32 mouse cellular contexts compared by ENCODE assay signal in genomic region chr1:56168712-56169111, GRCm38 (mm10).
"Had no signal": no experiment of that assay in that cellular context is flagged by ENCODE, and none has a peak within 500 bp of the region (broad histone marks: within the 10 kb centered on the region; RNA-seq: fewer than 3 reads in every experiment).

No protein-coding gene starts in this region.

- H3K4me2 ChIP-seq: heart, embryonic 11.5 days; heart, embryonic 12.5 days; heart, embryonic 13.5 days; heart, embryonic 15.5 days; hindbrain, embryonic 12.5 days; hindbrain, embryonic 13.5 days; hindbrain, embryonic 14.5 days; hindbrain, embryonic 15.5 days; intestine, embryonic 15.5 days had no signal

- ATAC-seq: hindbrain, embryonic 16.5 days; hindbrain, postnatal 0 days; inflammation-experienced regulatory T-cells, adult 6 months; intestine, embryonic 15.5 days; intestine, embryonic 16.5 days; intestine, postnatal 0 days had no signal

- H3K9me3 ChIP-seq: heart, embryonic 10.5 days; heart, embryonic 12.5 days; heart, embryonic 13.5 days; heart, embryonic 15.5 days; hindbrain, embryonic 10.5 days; hindbrain, embryonic 12.5 days; hindbrain, embryonic 13.5 days; hindbrain, embryonic 15.5 days; intestine, embryonic 15.5 days had no signal

- H3K9ac ChIP-seq: heart, embryonic 12.5 days; heart, embryonic 13.5 days; heart, embryonic 15.5 days; hindbrain, embryonic 12.5 days; hindbrain, embryonic 13.5 days; hindbrain, embryonic 14.5 days; hindbrain, embryonic 15.5 days; intestine, embryonic 15.5 days had no signal

- H3K27ac ChIP-seq: heart, adult 2 months; heart, embryonic 10.5 days; heart, embryonic 13.5 days; heart, embryonic 15.5 days; hindbrain, embryonic 10.5 days; hindbrain, embryonic 12.5 days; hindbrain, embryonic 13.5 days; hindbrain, embryonic 14.5 days; hindbrain, embryonic 15.5 days; hindbrain, postnatal 0 days; intestine, embryonic 15.5 days; layer of hippocampus, adult 2 months; left cerebral cortex, adult 2 months had no signal

- H3K36me3 ChIP-seq: heart, embryonic 10.5 days; heart, embryonic 12.5 days; heart, embryonic 13.5 days; heart, embryonic 15.5 days; hindbrain, embryonic 10.5 days; hindbrain, embryonic 12.5 days; hindbrain, embryonic 13.5 days; hindbrain, embryonic 15.5 days; intestine, embryonic 15.5 days had no signal

- H3K27me3 ChIP-seq: heart, embryonic 12.5 days; heart, embryonic 13.5 days; heart, embryonic 15.5 days; hindbrain, embryonic 12.5 days; hindbrain, embryonic 13.5 days; hindbrain, embryonic 15.5 days; intestine, embryonic 15.5 days had no signal

- DNase-seq: heart, adult 18-20 months; heart, adult 2 months; heart, postnatal 10 days; heart, postnatal 14 days; heart, postnatal 36 days; heart, postnatal 4 days; kidney, adult 11 months; kidney, adult 18-20 months; kidney, postnatal 10 days; kidney, postnatal 14 days; kidney, postnatal 36 days; kidney, postnatal 4 days; layer of hippocampus, adult 9-11 months; layer of hippocampus, postnatal 36 days had no signal

- H3K4me1 ChIP-seq: heart, embryonic 10.5 days; heart, embryonic 12.5 days; heart, embryonic 13.5 days; heart, embryonic 15.5 days; hindbrain, embryonic 10.5 days; hindbrain, embryonic 12.5 days; hindbrain, embryonic 13.5 days; hindbrain, embryonic 15.5 days; intestine, embryonic 15.5 days had no signal

- H3K4me3 ChIP-seq: heart, adult 2 months; heart, embryonic 10.5 days; heart, embryonic 12.5 days; heart, embryonic 13.5 days; heart, embryonic 15.5 days; hindbrain, embryonic 10.5 days; hindbrain, embryonic 12.5 days; hindbrain, embryonic 13.5 days; hindbrain, embryonic 15.5 days; intestine, embryonic 15.5 days; layer of hippocampus, adult 2 months; left cerebral cortex, adult 2 months had no signal
